Mouse (Mus musculus): ENCODE results near the gene Osbpl11. TPM values are rescaled to one million over a fixed set of nuclear protein-coding genes. Genes with fewer than 3 reads are reported as not detected.

Osbpl11 gene
- polyA plus RNA-seq, 1 experiment = 0.09 TPM

DNA sequence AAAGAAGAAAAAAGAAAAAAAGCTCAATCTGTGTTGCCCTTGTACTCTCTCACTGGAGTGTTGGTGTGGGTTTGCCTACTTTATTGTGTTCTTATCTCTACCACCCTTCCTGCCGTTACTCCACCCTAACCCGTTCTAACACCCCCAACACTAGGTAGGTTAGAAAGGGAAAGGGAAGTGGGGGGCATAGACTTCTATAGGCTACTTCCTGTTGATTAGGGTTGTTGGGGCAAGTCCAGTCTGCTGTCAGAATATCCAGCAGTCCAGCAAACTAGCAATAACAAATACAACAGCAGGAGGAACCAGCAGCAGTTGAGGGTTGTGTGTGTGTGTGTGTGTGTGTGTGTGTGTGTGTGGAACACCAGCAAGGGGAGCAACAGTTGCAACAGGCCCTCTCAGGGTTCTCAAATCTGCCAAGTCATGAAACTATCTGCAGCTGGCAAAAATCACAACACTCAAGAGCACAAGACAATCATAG, 76.8 kb downstream of the Osbpl11 start:
- H3K4me1 ChIP-seq (ENCODE audit: control insufficient read depth) = peaks cover 3% of the 10 kb centered on the region
- H3K36me3 ChIP-seq (ENCODE audit: control insufficient read depth) = peaks cover 7% of the 10 kb centered on the region
- H3K27me3 ChIP-seq (ENCODE audit: control insufficient read depth) = no peaks in the 10 kb centered on the region
- no peak overlapping the region for H3K4me3 ChIP-seq (replicated peaks)
- no peaks in the 10 kb centered on the region for H3K9me3 ChIP-seq (ENCODE audit: control insufficient read depth, low read length)
- no peak for TF ChIP-seq GATA1 (IDR thresholded peaks at IDR 0.05; ENCODE audit: low read length)
- no peak for TF ChIP-seq TAL1 (IDR thresholded peaks at IDR 0.05; ENCODE audit: low read length)

DNA sequence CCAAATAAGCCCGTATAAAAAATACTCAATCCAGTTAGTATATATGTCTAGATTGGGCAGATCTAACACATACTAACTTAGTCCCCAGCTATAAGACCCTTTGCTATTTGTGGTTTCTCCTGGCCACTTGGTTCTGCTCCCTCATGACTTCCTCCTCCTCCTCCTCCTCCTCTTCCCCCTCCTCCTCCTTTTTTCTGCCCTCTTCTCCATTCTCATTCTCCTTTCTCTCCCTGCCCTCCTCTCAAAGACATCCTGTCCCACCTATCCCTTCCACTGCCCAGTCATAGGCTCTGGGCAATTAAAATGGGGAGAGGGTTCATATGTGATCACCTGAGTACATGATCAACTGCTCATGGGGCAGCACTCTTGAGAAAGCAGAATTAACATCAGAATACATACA, 77.2 kb downstream of the Osbpl11 start:
- H3K4me1 ChIP-seq (ENCODE audit: control insufficient read depth) = peaks cover 3% of the 10 kb centered on the region

DNA sequence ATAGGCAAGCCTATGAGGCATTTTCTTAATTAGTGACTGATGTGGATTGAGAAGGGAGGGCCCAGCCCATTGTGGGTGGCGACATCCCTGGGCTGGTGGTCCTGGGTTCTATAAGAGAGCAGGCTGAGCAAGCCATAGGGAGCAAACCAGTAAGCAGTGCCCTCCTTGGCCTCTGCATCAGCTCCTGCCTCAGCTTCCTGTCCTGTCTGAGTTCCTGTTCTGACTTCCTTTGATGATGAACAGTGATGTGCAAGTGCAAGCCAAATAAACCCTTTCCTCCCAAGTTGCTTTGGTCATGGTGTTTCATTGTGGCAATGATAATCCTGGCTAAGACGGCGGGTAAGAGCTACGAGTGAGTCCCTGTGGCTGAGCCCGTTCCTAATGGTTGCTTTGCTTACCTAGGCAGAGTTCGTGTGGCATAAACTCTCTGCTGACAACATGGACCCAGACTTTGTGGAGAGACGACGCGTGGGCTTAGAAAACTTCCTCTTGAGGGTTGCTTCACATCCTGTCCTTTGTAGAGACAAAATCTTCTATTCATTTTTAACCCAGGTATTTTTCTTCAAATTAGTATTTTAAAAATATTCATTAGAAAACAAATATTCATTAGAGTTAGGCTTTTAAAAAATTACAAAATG, 82.9 kb downstream of the Osbpl11 start:
- no peak for TF ChIP-seq GATA1 (IDR thresholded peaks at IDR 0.05; ENCODE audit: low read length)
- TF ChIP-seq TAL1 (IDR thresholded peaks at IDR 0.05; ENCODE audit: low read length) = no peak
- Histone ChIP-seq H3K9me3 (ENCODE audit: control insufficient read depth, low read length) (no peaks in the 10 kb centered on the region), H3K36me3 (ENCODE audit: control insufficient read depth) (peaks cover 25% of the 10 kb centered on the region), H3K4me1 (ENCODE audit: control insufficient read depth) (no peaks in the 10 kb centered on the region), H3K27me3 (ENCODE audit: control insufficient read depth) (no peaks in the 10 kb centered on the region), H3K4me3 (replicated peaks) (no peak overlapping the region)

More for the DNA sequence above, 77.2 kb downstream of the Osbpl11 start:
- TF ChIP-seq TAL1 (IDR thresholded peaks at IDR 0.05; ENCODE audit: low read length) (no peak), GATA1 (IDR thresholded peaks at IDR 0.05; ENCODE audit: low read length) (no peak)
- Histone ChIP-seq H3K9me3 (ENCODE audit: control insufficient read depth, low read length) (no peaks in the 10 kb centered on the region), H3K27me3 (ENCODE audit: control insufficient read depth) (no peaks in the 10 kb centered on the region), H3K4me3 (replicated peaks) (no peak overlapping the region), H3K36me3 (ENCODE audit: control insufficient read depth) (peaks cover 8% of the 10 kb centered on the region)

DNA sequence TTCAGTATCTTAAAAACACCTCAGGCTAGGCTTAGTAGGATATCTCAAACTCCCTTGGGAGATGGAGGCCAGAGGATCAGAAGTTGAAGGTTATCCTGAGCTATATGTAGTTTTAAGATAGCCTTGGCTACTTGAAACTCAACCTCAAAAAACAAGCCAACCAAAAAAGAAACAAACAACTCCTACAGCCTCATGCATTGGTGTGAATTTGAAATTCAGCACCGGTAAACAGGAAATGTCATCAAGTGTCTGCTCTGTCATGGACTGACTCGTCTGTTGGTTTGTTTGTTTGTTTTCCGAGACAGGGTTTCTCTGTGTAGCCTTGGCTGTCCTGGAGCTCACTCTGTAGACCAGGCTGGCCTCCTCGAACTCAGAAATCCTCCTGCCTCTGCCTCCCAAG, 87.0 kb downstream of the Osbpl11 start:
- H3K9me3 ChIP-seq (ENCODE audit: control insufficient read depth, low read length) = no peaks in the 10 kb centered on the region
- peaks cover 18% of the 10 kb centered on the region for H3K36me3 ChIP-seq (ENCODE audit: control insufficient read depth)
- TF ChIP-seq TAL1 (IDR thresholded peaks at IDR 0.05; ENCODE audit: low read length) = no peak
- no peak for TF ChIP-seq GATA1 (IDR thresholded peaks at IDR 0.05; ENCODE audit: low read length)
- no peak overlapping the region for H3K4me3 ChIP-seq (replicated peaks)
- no peaks in the 10 kb centered on the region for H3K27me3 ChIP-seq (ENCODE audit: control insufficient read depth)
- H3K4me1 ChIP-seq (ENCODE audit: control insufficient read depth) = no peaks in the 10 kb centered on the region

DNA sequence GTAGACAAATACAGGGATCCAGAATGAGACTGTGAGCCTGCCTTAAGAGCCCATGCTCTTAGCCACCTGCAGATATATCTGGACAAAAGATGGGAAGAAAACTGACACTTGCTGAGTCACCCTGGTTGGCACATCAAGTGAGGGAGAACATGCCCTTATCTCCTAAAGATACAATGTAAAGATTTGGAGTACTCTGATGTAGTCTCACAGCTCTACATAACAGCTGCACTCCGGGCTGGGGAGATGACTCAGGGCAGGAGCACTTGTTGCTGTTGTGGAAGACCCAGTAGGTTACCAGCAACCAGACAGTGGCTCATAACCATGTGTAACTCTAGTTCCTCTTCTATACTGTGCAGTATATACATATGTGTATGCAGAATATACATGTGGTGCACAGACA, 98.2 kb downstream of the Osbpl11 start:
- peaks cover 10% of the 10 kb centered on the region; the same call in 1 of the 2 replicates for H3K36me3 ChIP-seq (ENCODE audit: control insufficient read depth)
- no peaks in the 10 kb centered on the region for H3K9me3 ChIP-seq (ENCODE audit: control insufficient read depth, low read length)
- TF ChIP-seq GATA1 (IDR thresholded peaks at IDR 0.05; ENCODE audit: low read length) (no peak), TAL1 (IDR thresholded peaks at IDR 0.05; ENCODE audit: low read length) (no peak)
- no peaks in the 10 kb centered on the region for H3K4me1 ChIP-seq (ENCODE audit: control insufficient read depth)
- no peaks in the 10 kb centered on the region for H3K27me3 ChIP-seq (ENCODE audit: control insufficient read depth)
- no peak overlapping the region for H3K4me3 ChIP-seq (replicated peaks)

DNA sequence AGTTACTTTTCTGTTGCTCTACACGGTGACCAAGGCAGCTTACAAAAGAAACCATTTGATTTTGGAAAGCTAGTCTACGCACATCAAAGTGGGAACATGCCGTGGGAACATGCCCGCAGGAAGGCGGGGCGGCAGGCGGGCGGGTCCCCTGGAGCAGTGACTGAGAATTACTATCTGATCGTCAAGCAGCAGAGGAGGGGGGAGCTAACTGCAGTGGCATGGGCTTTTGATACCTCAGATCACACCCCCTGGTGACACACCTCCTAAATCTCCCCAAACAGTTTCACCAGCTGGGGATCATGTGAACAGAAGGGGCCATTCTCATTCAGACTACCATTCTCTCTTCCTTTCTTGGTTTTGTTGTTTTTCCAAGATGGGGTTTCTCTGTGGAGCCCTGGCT, 103.7 kb downstream of the Osbpl11 start:
- no peak for TF ChIP-seq GATA1 (IDR thresholded peaks at IDR 0.05; ENCODE audit: low read length)
- no peak for TF ChIP-seq TAL1 (IDR thresholded peaks at IDR 0.05; ENCODE audit: low read length)
- Histone ChIP-seq H3K4me3 (replicated peaks) (no peak overlapping the region), H3K27me3 (ENCODE audit: control insufficient read depth) (no peaks in the 10 kb centered on the region), H3K4me1 (ENCODE audit: control insufficient read depth) (peaks cover 2% of the 10 kb centered on the region; the same call in 1 of the 2 replicates), H3K9me3 (ENCODE audit: control insufficient read depth, low read length) (peaks cover 4% of the 10 kb centered on the region), H3K36me3 (ENCODE audit: control insufficient read depth) (peaks cover 39% of the 10 kb centered on the region)

DNA sequence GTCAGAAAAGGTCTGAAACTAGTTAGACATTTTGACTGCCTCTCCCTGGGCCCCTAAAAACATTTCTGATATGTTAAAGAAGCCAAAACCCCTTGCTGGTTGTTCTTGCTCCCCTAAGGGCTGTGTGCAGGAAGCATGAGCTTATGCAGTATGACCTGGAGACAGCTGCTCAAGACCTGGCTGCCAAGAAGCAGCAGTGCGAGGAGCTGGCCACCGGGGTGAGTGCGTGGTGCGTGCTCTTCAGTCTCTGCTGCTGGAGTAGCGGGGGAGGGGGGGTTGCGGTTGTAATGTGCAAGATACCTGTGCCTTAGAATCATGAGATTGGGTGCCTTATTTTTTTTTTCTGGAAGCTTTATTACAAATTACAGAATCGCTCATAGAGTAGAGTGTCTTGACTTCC, 105.1 kb downstream of the Osbpl11 start:
- Histone ChIP-seq H3K36me3 (ENCODE audit: control insufficient read depth) (peaks cover 52% of the 10 kb centered on the region), H3K9me3 (ENCODE audit: control insufficient read depth, low read length) (peaks cover 4% of the 10 kb centered on the region), H3K4me1 (ENCODE audit: control insufficient read depth) (peaks cover 2% of the 10 kb centered on the region; the same call in 1 of the 2 replicates), H3K4me3 (replicated peaks) (no peak overlapping the region), H3K27me3 (ENCODE audit: control insufficient read depth) (no peaks in the 10 kb centered on the region)
- TF ChIP-seq GATA1 (IDR thresholded peaks at IDR 0.05; ENCODE audit: low read length) (no peak), TAL1 (IDR thresholded peaks at IDR 0.05; ENCODE audit: low read length) (no peak)

DNA sequence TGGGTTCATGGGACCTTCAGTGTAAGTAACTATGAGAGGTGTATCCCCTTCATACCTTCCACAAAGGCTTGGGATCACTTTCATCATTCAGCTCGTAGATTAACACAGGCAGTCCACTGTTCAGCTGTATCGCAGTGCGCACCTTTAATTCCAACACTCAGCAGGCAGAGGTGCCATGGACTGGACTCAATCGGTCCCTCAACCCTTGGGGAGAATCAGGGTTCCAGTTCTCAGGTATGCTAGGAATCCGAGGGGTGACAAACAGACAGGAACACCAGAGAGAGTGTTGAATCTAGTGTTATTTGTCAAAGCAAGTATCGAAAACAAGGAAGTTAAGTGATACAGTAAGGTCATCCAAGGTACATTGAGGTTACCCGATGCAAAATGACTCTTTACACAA, 107.4 kb downstream of the Osbpl11 start:
- Histone ChIP-seq H3K4me1 (ENCODE audit: control insufficient read depth) (peaks cover 2% of the 10 kb centered on the region; the same call in 1 of the 2 replicates), H3K9me3 (ENCODE audit: control insufficient read depth, low read length) (peaks cover 4% of the 10 kb centered on the region), H3K36me3 (ENCODE audit: control insufficient read depth) (peaks cover 51% of the 10 kb centered on the region), H3K27me3 (ENCODE audit: control insufficient read depth) (no peaks in the 10 kb centered on the region), H3K4me3 (replicated peaks) (no peak overlapping the region)
- TF ChIP-seq GATA1 (IDR thresholded peaks at IDR 0.05; ENCODE audit: low read length) = no peak
- no peak for TF ChIP-seq TAL1 (IDR thresholded peaks at IDR 0.05; ENCODE audit: low read length)

Other genes starting within 250 kb of the Osbpl11 start
- 1.5 and 1.6 TPM in 2 replicates for gene Iqcg, start 128.9 kb upstream of the Osbpl11 start, polyA plus RNA-seq (2012)
- 13.1 and 13.8 TPM in 2 replicates for gene Rpl35a, start 128.6 kb upstream of the Osbpl11 start, polyA plus RNA-seq (2012)
- 0.02 and 0.03 TPM in 2 replicates for gene Lmln, start 122.5 kb upstream of the Osbpl11 start, polyA plus RNA-seq (2012)
- gene Snx4, start 66.4 kb downstream of the Osbpl11 start, polyA plus RNA-seq (2012) = 0.08 and 0.37 TPM in 2 replicates
- 0.05 and 0.12 TPM in 2 replicates for gene Zfp148, start 195.8 kb downstream of the Osbpl11 start, polyA plus RNA-seq (2012)